Mouse (Mus musculus) spleen, adult 10 weeks (tissue): Measurements from ENCODE around the gene Gm10139. TPM values are rescaled to one million over a fixed set of nuclear protein-coding genes. Genes with fewer than 3 reads are reported as not detected.

ENCODE experiments used
- polyA plus RNA-seq: library from polyadenylated mRNA; stranded (reverse); fragments of 350-450 nt; fragmentation: Illumina TruSeq; extraction: RNeasy Lipid Tissue Mini Kit (QIAGEN cat#74804); gene quantifications from one replicate; pipeline ENCODE4 v1.2.3, GENCODE M21; 2015; ENCODE audit warnings: low replicate concordance; ENCODE audit not compliant: insufficient read depth

Gm10139 gene
- not detected for polyA plus RNA-seq

GRCm38 (mm10) chr13:65512378-65512777, at the start of gene Gm10139:
TSS of gene Gm10139 (plus strand) at chr13:65512678.

Other genes with a start within 250 kb of the Gm10139 start
- gene Zfp369, start 233.9 kb upstream of the Gm10139 start, polyA plus RNA-seq = 53.0 TPM